Mouse (Mus musculus) CD4-positive, CD25-positive, alpha-beta regulatory T cell (primary cell): ENCODE measurements around the gene Plscr4. TPM values are rescaled to one million over a fixed set of nuclear protein-coding genes. Genes with fewer than 3 reads are reported as not detected.

ENCODE experiments used
- polyA plus RNA-seq: library from polyadenylated mRNA; unstranded; fragments of 100-300 nt; shearing (Covaris generic); gene quantifications from one replicate; pipeline ENCODE4 v1.2.1, GENCODE M21; 2017

Plscr4 gene
- polyA plus RNA-seq: 0.34 TPM

DNA sequence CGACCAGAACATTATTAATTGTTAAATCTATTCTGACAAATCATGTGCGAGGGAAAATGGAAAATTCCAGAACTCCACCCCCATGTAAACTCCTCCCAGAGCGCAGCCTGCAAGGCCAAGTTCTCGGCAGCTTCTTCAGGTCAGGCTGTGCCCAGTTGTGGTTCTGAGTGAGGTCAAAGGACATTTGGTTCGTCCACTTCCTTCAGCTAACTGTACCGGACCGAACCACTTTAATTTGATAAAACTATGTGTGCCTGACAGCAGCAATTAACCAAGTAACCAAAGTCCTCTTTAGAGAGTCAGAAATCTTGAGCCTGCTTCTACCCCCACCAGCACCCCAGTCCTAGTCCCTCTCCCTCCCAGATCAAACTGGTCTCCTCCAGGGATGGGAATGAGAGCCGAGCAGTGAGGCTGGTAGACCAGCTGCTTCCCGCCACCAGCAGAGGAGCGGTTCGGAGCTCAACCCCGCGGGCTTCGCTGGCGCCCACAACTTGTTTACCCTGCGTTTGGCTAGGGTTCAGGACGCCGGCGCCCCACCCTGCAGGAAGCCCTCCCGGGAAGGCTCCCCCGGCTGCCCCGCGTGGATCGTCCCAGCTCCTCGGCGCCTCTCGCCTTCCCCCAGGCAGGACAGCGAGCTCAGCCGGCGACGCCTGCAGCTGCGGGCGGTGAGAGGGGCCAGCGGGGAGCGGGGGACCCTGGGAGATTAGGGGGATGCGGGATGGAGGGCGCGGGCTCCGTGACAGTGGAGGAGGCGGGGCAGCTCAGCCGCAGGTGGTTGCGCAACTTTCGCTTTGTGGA, at the start of gene Plscr4:
Gene Plscr4 (plus strand): TSS at position 113 of the 798 bp plus-strand sequence.

Other genes with a start within 250 kb of the Plscr4 start
- 31.0 TPM for gene Plscr1, start 207.6 kb upstream of the Plscr4 start, polyA plus RNA-seq
- 0.22 TPM for gene Plscr2, start 181.8 kb upstream of the Plscr4 start, polyA plus RNA-seq
- not detected for gene 1700057G04Rik, start 148.0 kb upstream of the Plscr4 start, polyA plus RNA-seq
- gene Plod2, start 84.8 kb downstream of the Plscr4 start, polyA plus RNA-seq: 0.91 TPM